Mouse (Mus musculus): ENCODE measurements around the gene Adgrb3. TPM values are rescaled to one million over a fixed set of nuclear protein-coding genes. Genes with fewer than 3 reads are reported as not detected.

Adgrb3 gene
- polyA plus RNA-seq (2014; fragmentation: Nextera tagmentation; extraction: Ambion mirVana): 2.9 and 3.4 TPM in 2 replicates

DNA sequence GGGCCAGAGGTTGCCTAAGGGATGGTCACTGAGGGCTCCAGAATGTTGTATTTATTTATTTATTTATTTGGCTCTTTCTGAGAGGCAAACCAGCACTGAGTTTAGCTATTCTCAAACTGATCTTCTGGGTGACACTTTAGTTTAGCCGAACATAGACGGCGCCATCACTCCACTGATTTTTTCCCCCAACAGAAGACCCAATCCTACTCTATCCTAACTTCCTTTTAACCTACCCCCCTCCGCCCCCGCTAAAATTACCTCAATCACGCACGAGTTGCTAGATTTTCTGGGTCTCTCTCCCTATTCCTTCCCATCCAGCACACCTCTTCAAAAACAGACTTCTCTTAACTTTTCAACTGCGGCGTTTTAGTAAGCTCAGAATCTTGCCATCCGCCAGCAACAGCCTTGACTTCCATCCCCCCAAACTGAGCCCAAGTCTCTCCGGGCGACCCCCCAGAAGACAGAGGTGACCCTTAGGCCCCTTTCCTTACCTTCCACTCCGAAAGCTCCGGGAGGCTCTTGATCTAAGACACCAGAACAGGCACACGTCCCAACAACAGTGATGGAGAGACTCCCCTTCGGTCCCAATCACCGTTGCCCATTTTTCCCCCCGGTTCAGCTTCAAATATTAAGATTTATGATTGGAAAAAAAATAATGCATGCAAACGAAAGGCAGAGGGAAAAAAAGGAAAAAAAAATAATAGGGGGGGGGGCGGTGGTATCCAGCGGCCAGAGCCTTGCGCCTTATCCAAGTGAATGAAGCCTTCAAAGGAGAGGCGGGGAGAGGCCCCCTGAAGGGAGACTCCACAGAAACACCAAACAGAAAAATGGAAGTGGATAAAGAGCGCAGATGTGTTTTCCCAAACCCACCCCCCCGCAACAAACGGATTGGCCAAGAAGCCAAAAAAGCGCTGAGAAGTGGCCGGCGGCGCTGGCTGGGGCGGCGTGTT lies at the start of gene Adgrb3:
Gene Adgrb3, minus strand, starts transcription at position 737 of the 950 bp plus-strand sequence.
- peaks cover 36% of the 10 kb centered on the region for H3K27me3 ChIP-seq (replicated peaks; ENCODE audit: control insufficient read depth, insufficient read depth, low read length)
- ATAC-seq (ENCODE audit: low read depth): peak; percentile 23; the same call in 1 of the 2 replicates

DNA sequence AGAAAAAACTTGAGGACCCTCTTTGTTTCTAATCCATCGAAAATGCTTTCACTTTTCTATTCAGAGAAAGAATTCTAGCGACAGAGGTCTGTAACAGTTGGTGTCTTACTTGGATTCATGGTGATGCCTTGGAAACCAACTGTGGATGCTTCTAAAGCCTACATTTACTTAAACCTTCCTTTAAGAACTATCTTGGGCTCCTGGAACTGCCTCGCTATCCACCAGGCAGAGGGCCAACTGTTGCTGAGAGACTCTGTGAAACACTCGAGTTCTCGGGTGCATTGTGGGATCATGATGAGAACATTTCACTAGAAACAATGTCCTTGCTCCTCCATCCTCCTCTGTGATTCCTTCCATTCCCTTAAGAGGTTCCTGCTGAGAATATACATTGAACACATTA lies 48.0 kb upstream of the Adgrb3 start:
- no peak overlapping the region for H3K4me2 ChIP-seq (ENCODE audit: low read depth, low read length)
- no peaks in the 10 kb centered on the region for H3K36me3 ChIP-seq (ENCODE audit: control insufficient read depth, insufficient read depth, low read length)
- WGBS: 77% methylated on average over 5 of the region's 5 CpGs
- H3K9ac ChIP-seq (ENCODE audit: low read depth, low read length): no peak overlapping the region
- no peaks in the 10 kb centered on the region for H3K9me3 ChIP-seq (ENCODE audit: control insufficient read depth, low read length)
- no peak overlapping the region for H3K27ac ChIP-seq (replicated peaks; ENCODE audit: low read depth, low read length)
- no peak for ATAC-seq (ENCODE audit: low read depth)
- H3K4me1 ChIP-seq (ENCODE audit: control insufficient read depth, insufficient read depth, low read length): no peaks in the 10 kb centered on the region
- H3K4me3 ChIP-seq (ENCODE audit: low read depth, low read length): no peak overlapping the region
- DNase-seq (ENCODE audit: low spot score): no peak
- no peaks in the 10 kb centered on the region for H3K27me3 ChIP-seq (replicated peaks; ENCODE audit: control insufficient read depth, insufficient read depth, low read length)

More for the DNA sequence above, at the start of gene Adgrb3:
- Histone ChIP-seq H3K4me1 (ENCODE audit: control insufficient read depth, insufficient read depth, low read length) (peaks cover 4% of the 10 kb centered on the region; the same call in 1 of the 2 replicates), H3K36me3 (ENCODE audit: control insufficient read depth, insufficient read depth, low read length) (no peaks in the 10 kb centered on the region), H3K9me3 (ENCODE audit: control insufficient read depth, low read length) (no peaks in the 10 kb centered on the region), H3K9ac (ENCODE audit: low read depth, low read length) (peak within 1 kb of the TSS; percentile 65), H3K4me3 (ENCODE audit: low read depth, low read length) (peak within 1 kb of the TSS; percentile 59), H3K4me2 (ENCODE audit: low read depth, low read length) (peak within 1 kb of the TSS; percentile 88), H3K27ac (replicated peaks; ENCODE audit: low read depth, low read length) (no peak within 1 kb of the TSS)
- WGBS: 3% methylated on average over 31 of the region's 32 CpGs
- no peak for DNase-seq (ENCODE audit: low spot score)

DNA sequence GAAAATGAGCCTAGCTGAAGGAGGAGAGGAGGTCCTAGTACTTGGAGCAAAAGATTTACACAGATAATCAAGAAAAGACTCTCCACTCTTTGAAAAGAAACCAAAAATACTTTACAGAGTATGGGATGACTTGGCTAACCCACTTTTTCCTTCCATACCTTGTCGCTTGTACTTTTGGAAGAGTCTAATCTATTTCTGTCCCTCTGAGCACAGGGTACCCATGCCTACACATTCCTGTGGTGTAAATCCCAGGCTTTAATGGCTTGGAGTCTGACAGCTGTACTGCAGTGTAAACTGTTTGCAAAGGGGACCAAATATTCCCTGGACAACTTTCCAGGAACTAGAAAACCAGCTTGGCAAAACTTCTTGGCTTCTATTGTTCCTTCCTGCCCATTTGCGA lies 28.0 kb upstream of the Adgrb3 start:
- H3K27me3 ChIP-seq (replicated peaks; ENCODE audit: control insufficient read depth, insufficient read depth, low read length): no peaks in the 10 kb centered on the region
- H3K36me3 ChIP-seq (ENCODE audit: control insufficient read depth, insufficient read depth, low read length): no peaks in the 10 kb centered on the region
- H3K4me2 ChIP-seq (ENCODE audit: low read depth, low read length): no peak overlapping the region
- no peaks in the 10 kb centered on the region for H3K9me3 ChIP-seq (ENCODE audit: control insufficient read depth, low read length)
- 87% methylated on average over 2 of the region's 2 CpGs for WGBS
- H3K27ac ChIP-seq (replicated peaks; ENCODE audit: low read depth, low read length): no peak overlapping the region
- no peak overlapping the region for H3K9ac ChIP-seq (ENCODE audit: low read depth, low read length)
- DNase-seq (ENCODE audit: low spot score) (no peak), ATAC-seq (ENCODE audit: low read depth) (no peak)
- no peak overlapping the region for H3K4me3 ChIP-seq (ENCODE audit: low read depth, low read length)
- no peaks in the 10 kb centered on the region for H3K4me1 ChIP-seq (ENCODE audit: control insufficient read depth, insufficient read depth, low read length)

DNA sequence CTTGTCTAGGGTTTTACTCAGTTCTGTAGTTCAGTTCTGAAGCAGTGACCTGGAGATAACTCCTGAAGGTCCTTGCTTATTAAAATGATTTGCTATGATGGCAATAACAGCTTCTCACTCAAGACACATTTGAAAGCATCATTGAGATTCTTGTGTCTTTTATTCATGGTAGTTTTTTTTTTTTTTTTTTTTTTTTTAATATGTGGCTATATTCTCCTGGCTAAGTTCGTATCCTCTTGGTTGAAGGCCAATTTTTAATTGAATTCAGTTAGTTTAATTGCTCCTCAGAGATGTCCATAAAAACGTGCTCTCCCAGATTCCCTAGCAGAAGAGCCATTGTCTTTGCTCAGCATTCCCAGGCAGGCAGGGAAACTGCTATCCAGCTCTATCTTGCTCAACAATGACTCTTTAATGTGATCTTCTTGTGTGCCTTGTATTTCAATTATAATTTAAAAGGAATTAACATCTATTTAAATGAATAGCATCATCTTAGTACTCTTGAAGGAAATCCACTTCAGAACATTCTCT lies 25.0 kb upstream of the Adgrb3 start:
- ATAC-seq (ENCODE audit: low read depth): no peak; the same call in 1 of the 2 replicates
- H3K4me2 ChIP-seq (ENCODE audit: low read depth, low read length): no peak overlapping the region
- H3K4me3 ChIP-seq (ENCODE audit: low read depth, low read length): no peak overlapping the region
- 34% methylated on average over 2 of the region's 2 CpGs for WGBS
- peak; percentile 4 for DNase-seq (ENCODE audit: low spot score)
- no peak overlapping the region for H3K9ac ChIP-seq (ENCODE audit: low read depth, low read length)
- no peaks in the 10 kb centered on the region for H3K36me3 ChIP-seq (ENCODE audit: control insufficient read depth, insufficient read depth, low read length)
- no peaks in the 10 kb centered on the region for H3K9me3 ChIP-seq (ENCODE audit: control insufficient read depth, low read length)
- no peaks in the 10 kb centered on the region for H3K4me1 ChIP-seq (ENCODE audit: control insufficient read depth, insufficient read depth, low read length)
- H3K27me3 ChIP-seq (replicated peaks; ENCODE audit: control insufficient read depth, insufficient read depth, low read length): no peaks in the 10 kb centered on the region
- no peak overlapping the region for H3K27ac ChIP-seq (replicated peaks; ENCODE audit: low read depth, low read length)

DNA sequence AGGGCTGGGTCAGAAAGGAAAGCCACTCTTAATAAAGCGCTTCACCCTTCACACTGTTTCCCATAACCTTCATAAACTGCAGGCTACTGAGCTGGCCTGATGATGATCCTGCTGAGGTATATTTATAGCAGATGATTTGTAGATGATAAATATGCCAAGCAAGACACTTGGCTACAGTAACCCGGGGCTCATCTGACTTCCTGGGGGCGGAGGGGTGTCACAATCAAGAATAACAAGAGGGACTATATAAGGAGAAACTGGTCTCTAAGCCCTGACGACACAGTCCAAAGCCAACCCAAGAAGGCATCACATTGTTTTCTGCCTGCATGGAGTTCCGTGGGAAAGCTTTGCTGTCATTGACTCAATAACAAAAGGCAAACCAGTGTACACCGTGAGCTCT lies 2.8 kb upstream of the Adgrb3 start:
- Histone ChIP-seq H3K36me3 (ENCODE audit: control insufficient read depth, insufficient read depth, low read length) (no peaks in the 10 kb centered on the region), H3K27me3 (replicated peaks; ENCODE audit: control insufficient read depth, insufficient read depth, low read length) (peaks cover 32% of the 10 kb centered on the region), H3K4me3 (ENCODE audit: low read depth, low read length) (no peak overlapping the region), H3K4me1 (ENCODE audit: control insufficient read depth, insufficient read depth, low read length) (no peaks in the 10 kb centered on the region), H3K27ac (replicated peaks; ENCODE audit: low read depth, low read length) (no peak overlapping the region), H3K9me3 (ENCODE audit: control insufficient read depth, low read length) (no peaks in the 10 kb centered on the region), H3K9ac (ENCODE audit: low read depth, low read length) (no peak overlapping the region), H3K4me2 (ENCODE audit: low read depth, low read length) (no peak overlapping the region)
- no peak for ATAC-seq (ENCODE audit: low read depth)
- WGBS: 53% methylated on average over 6 of the region's 6 CpGs
- DNase-seq (ENCODE audit: low spot score): no peak

DNA sequence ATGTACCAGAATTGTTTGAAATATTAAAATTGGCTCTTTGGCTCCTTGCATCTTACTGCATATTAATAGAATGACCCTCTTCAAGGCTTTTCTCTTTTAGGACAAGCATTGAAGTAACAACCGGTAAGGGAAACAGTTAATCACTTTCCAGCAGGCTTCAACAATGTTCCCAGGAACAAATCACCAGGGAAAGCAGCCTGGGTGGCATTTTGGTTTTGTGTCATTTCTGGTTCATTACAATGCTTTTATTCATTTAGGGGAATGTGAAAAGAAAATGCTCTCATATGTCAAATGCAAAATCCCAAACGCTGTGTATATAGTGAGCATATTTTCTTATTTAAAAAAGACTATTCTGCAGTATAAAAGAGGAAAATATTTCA lies 2.0 kb upstream of the Adgrb3 start:
- Histone ChIP-seq H3K27me3 (replicated peaks; ENCODE audit: control insufficient read depth, insufficient read depth, low read length) (peaks cover 36% of the 10 kb centered on the region), H3K4me1 (ENCODE audit: control insufficient read depth, insufficient read depth, low read length) (no peaks in the 10 kb centered on the region), H3K27ac (replicated peaks; ENCODE audit: low read depth, low read length) (no peak overlapping the region), H3K4me2 (ENCODE audit: low read depth, low read length) (peak overlapping the region; percentile 88; the same call in 1 of the 2 replicates), H3K4me3 (ENCODE audit: low read depth, low read length) (peak overlapping the region; percentile 59; the same call in 1 of the 2 replicates), H3K36me3 (ENCODE audit: control insufficient read depth, insufficient read depth, low read length) (no peaks in the 10 kb centered on the region), H3K9me3 (ENCODE audit: control insufficient read depth, low read length) (no peaks in the 10 kb centered on the region), H3K9ac (ENCODE audit: low read depth, low read length) (no peak overlapping the region)
- ATAC-seq (ENCODE audit: low read depth): no peak
- 30% methylated on average over 2 of the region's 2 CpGs for WGBS
- DNase-seq (ENCODE audit: low spot score): no peak

DNA sequence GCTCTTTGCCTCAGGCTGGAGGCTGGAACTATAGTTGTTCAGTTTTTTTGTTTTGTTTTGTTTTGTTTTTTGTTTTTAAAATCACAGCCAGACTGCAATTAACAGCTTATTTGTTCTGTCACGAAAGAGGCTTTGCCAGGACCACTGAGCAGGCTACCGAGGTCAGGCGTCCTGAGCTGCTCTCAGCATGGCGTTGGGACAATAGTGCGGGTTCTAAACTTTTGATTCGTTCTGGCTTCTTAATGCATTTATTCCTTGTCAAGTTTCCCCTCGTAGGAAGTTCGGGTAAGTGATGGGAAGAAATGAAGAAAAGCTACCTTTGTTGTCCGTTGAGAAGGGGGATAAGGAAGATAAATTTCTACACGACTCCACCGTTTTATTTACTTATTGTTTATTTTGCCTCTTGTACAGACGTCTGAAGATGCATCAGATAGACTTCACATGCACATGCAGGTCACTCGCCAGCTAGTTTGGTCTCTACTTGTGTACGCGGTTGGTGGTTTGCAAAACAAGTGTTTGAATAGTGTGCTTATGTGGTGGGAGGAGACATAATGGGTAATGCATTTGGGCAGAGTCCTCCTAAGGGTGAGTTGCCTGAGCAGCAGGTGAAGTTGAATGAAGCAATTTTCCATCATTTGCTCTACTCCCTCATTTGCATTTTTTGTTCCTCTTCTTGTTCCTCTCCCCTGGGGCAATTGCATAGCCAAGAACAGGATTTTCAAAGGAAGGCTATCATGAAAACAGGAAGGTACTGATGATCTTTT lies 1.4 kb upstream of the Adgrb3 start:
- Histone ChIP-seq H3K9ac (ENCODE audit: low read depth, low read length) (peak overlapping the region; percentile 65; the same call in 1 of the 2 replicates), H3K4me3 (ENCODE audit: low read depth, low read length) (peak overlapping the region; percentile 59), H3K4me2 (ENCODE audit: low read depth, low read length) (peak overlapping the region; percentile 88), H3K9me3 (ENCODE audit: control insufficient read depth, low read length) (no peaks in the 10 kb centered on the region), H3K36me3 (ENCODE audit: control insufficient read depth, insufficient read depth, low read length) (no peaks in the 10 kb centered on the region), H3K27ac (replicated peaks; ENCODE audit: low read depth, low read length) (no peak overlapping the region), H3K27me3 (replicated peaks; ENCODE audit: control insufficient read depth, insufficient read depth, low read length) (peaks cover 36% of the 10 kb centered on the region), H3K4me1 (ENCODE audit: control insufficient read depth, insufficient read depth, low read length) (no peaks in the 10 kb centered on the region)
- DNase-seq (ENCODE audit: low spot score): no peak
- WGBS: 4% methylated on average over 15 of the region's 15 CpGs
- 0 out of 2 replicates have a peak, but pooled peaks have one; percentile 17 for ATAC-seq (ENCODE audit: low read depth)

DNA sequence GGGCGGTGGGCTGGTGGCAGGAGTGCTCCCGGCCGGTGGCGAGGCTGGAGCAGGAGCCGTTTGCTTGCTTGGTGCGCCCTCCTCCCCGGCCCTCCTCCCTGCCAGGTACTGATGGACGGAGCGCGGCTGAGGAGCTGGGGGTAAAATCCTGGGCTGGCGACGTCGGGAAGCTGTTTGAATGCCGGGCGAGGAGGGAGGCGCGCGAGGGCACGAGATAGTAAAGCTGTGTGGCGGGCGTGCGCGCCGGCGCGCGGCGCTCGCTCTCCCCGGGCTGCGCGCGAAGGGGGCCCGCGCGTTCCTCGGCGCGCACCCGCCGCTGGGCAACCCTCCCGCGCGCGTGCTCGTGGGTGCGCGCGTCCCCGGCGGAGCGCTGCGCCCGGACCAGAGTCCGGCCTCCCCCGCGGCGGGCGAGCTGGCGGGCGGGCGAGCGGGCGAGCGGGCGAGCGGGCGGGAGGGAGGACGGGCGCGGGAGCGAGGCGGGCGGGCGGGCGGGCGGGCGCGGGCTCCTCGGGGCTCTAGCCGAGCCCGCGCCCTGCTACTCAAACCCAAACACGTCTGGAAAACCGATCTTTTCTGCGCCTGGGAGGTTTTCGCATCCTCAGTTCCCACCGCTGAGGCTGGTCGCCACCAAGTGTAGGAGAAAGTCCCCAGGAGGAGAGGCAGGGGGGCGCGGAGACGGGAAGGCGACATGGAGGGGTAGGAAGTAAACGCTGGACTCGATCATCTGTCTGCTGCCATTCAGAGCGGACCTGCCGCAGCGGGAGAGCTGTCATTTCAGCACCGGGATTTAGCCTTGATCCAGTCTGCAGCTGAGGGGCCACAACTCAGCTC lies 629 bp upstream of the Adgrb3 start:
- Histone ChIP-seq H3K36me3 (ENCODE audit: control insufficient read depth, insufficient read depth, low read length) (no peaks in the 10 kb centered on the region), H3K9me3 (ENCODE audit: control insufficient read depth, low read length) (no peaks in the 10 kb centered on the region), H3K9ac (ENCODE audit: low read depth, low read length) (peak overlapping the region; percentile 65), H3K27ac (replicated peaks; ENCODE audit: low read depth, low read length) (no peak overlapping the region), H3K4me1 (ENCODE audit: control insufficient read depth, insufficient read depth, low read length) (no peaks in the 10 kb centered on the region), H3K27me3 (replicated peaks; ENCODE audit: control insufficient read depth, insufficient read depth, low read length) (peaks cover 36% of the 10 kb centered on the region), H3K4me2 (ENCODE audit: low read depth, low read length) (peak overlapping the region; percentile 88), H3K4me3 (ENCODE audit: low read depth, low read length) (peak overlapping the region; percentile 59)
- 0% methylated on average over 19 of the region's 99 CpGs for WGBS
- DNase-seq (ENCODE audit: low spot score) (peak; percentile 82), ATAC-seq (ENCODE audit: low read depth) (peak; percentile 84)

Data from embryonic facial prominence, embryonic 14.5 days (tissue).